Mouse (Mus musculus) CD4-positive helper T cell, adult 2 months (primary cell): ENCODE results near the gene Fras1.

Experiments used
- DNase-seq: peaks from one replicate; pipeline ENCODE4 v3.0.0-alpha.2; 2012; ENCODE audit warnings: low read depth, missing footprints, low spot score

Gene Fras1

DNA sequence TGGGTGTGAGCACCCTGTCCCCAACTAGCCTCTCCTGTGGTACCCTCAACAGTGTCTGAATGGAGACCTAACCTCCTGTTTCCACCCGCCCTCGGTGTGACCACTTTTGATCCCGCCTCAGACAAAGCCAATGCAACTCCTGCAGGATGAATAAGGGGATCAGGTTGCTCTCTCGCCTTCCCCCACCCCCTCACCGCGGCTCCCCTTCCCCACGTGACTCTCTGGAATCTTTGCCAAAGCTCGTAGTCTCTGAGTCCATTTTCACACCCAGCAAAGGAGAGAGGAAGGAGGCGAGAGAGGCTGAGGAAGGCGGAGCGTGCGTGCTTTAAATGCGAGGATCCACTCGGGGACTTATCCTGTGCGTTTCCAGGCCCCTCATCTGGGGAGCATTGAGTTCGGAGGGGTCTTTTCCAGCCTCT, at the start of gene Fras1:
TSS of gene Fras1 (plus strand) at position 389 of the 419 bp plus-strand sequence.
- no peak for DNase-seq

DNA sequence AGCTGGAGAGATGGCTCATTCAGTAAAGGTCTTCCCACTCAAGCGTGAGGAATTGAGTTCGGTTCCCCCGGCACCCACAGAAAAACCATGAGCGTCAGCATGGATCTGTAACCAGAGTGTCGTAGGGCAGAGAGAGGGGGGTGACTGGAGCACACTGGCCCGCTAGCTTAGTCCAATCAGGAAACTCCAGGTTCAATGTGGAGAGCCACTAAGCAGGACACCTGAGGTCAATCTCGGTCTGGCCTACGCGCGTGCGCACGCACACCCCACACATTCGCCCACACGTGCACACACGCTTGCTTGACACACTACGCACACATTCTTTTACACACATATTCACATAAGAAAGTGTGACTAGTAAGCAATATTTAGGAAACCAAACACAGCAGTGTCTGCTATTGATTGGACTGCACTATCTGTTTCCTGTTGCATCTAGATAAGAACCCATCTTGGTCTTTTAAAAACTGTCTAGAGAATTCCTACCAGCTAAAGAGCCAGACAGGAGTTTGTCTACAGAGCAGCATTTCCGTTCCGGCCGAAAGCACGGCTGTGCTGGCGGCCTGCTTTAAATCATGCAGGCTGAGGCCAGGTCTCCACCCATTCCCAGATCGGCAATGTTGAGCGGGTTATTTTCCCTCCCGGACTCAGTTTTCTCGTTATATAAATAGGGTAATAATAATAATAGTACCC, 42.6 kb upstream of the Fras1 start:
- no peak for DNase-seq

DNA sequence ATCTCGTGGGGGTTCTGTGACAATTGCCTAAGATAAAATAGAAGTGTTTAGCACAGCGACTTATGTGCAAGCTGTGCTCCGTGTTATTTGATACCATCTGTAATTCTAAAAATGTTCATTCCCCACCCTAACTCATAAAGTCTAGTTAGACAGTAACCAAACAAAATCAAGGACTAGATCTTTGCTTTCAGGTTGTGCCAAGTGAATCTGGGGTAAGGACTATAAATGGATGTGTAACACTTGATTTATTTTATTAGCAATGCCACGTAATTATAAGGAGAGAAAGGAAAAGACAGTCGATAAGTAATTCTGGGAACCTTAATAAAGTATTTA, 42.1 kb upstream of the Fras1 start:
- DNase-seq = no peak

DNA sequence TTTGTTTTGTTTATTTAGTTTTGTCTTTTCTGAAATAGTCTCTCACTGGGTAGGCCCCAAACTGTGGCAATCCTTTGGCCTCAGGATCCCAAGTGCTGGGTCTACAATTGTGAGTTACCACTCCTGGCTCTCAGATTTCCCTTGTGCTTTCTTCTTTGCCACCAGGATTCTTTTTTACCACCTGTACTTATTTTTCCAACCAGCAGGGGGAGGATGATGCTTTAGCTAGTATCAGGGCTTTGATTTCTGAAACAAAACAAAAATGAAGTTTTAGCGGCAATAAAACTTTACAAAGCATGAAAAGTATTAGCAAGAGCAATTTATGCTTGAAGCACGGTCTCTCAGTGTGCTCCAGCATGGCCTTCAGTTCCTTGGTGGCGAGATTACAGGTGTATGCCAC, 39.8 kb upstream of the Fras1 start:
- no peak for DNase-seq

DNA sequence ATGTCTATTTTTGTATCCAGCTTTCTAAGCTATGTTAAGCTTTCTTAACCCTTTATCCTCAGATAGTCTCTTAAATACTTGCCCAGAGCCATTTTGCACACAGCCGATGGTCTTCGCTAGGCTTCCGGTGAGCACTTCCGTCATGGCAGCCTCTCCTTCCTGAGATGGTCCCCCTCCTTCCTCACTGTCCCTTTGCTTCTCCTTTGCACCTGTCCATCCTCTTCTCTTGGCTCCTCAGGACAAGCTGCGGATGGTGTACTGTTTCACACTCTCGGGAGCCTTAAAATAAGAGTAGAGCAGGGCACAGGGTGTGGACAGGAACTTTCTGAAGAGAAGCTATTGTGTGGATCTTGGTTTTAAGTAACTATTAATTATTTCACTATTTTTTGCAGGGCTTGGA, 33.2 kb upstream of the Fras1 start:
- DNase-seq = no peak

DNA sequence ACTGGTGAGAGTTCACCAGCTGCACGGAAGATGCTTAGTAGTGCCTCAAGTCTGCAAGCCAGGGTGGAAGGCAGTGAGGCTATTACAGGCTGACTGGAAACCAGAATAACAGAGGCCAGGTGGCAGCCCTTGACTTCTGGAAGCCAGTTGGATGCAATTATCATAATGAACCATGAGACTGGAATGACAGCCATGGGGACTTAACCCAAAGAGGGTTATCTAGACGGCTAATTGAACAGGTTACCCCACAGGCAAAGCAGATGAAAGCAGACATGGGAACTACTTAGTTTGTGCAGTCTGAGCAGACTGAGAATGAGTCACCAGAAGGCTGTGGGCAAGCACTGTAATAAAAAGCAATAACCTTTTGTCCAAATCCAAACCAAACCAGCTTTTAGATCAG, 28.8 kb upstream of the Fras1 start:
- no peak for DNase-seq

DNA sequence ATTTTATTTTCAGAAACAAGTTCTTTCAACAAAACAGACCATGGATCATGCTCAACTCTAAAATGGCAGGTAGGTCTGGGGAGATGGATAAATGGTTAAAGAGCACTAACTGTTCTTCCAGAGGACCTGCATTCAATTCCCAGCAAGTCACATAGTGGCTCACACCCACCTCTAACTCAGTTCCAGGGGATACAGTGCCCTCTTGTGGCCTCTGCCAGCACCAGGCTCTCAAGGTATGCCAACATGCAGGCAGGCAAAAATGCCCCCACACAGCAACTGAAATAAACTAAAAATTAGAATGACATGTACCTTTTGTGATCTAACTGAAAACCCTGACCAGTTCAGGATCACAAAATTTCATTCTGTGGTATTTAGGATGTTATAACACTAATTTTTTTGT, 21.8 kb upstream of the Fras1 start:
- no peak for DNase-seq

DNA sequence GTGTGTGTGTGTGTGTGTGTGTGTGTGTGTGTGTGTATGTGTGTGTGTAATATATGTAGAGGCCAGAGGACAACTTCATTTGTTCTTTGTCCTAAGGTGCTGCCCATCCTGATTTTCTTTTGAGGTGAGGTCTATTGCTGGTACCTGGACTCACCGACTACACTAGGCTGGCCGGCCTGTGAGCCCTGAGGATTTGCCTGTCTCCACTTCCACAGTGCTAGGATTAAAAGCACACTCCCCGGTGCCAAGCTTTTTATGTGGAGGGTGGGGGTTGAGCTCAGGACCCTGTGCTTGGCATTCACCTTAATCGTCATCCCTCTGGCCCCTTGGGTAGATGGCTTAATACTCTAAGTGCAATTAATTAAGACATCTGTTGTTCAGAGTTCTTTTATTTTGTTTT, 9.8 kb upstream of the Fras1 start:
- DNase-seq = no peak

DNA sequence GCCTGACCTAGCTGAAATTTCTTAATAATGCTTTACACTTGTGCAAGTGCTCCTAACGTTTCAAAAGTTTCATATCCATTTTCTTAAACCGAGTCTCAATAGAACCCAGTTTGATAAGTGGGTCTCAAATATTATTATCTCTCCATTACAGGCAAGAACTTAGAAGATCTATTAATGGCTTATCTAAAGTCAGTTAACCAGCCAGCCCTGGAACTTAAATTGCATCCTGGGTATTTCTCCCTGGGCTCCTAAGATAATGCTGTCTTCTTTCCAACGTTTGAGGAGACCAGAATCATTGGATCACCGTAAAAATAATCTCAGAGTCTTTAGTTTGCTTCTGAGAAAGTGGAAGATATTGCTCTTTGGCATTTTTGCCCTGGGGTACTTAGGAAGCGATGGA, 8.2 kb upstream of the Fras1 start:
- DNase-seq = no peak

DNA sequence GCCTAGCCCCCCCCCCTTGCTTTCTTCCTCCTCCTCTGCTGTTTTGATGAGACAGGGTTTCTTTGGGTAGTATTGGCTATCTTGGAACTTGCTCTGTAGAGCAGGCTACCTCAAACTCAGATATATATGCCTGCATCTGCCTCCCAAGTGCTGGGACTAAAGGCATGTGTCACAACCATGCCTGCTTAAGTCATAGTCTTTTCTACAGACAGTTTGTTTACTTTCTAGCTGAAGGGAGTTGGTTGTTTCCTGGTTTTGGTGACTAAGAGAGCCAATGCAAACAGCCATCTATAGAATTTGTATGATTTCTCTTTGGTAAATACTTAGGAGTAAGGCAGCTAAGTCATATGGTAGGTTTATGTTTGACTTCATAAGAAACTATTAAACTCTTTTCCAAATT, 6.5 kb upstream of the Fras1 start:
- DNase-seq = no peak

DNA sequence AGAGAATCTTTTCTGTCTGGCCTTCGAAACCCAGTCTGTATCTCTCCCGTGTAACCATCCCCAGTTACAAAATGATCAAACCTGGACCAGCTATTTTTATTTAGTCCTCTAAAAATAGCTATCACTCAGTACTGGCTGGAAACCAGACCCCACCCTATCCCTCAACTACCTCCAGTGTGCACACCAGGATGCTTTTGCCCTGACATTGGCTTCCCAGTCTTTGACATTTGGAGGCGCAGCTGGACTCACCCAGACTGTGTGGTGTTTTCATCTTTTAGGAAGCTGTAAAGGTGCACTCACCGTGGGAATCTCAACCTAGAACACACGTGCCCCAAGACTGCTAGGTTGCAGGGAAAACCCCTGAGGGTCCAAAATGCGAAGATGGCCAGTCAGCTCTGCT, 649 bp upstream of the Fras1 start:
- DNase-seq = no peak

DNA sequence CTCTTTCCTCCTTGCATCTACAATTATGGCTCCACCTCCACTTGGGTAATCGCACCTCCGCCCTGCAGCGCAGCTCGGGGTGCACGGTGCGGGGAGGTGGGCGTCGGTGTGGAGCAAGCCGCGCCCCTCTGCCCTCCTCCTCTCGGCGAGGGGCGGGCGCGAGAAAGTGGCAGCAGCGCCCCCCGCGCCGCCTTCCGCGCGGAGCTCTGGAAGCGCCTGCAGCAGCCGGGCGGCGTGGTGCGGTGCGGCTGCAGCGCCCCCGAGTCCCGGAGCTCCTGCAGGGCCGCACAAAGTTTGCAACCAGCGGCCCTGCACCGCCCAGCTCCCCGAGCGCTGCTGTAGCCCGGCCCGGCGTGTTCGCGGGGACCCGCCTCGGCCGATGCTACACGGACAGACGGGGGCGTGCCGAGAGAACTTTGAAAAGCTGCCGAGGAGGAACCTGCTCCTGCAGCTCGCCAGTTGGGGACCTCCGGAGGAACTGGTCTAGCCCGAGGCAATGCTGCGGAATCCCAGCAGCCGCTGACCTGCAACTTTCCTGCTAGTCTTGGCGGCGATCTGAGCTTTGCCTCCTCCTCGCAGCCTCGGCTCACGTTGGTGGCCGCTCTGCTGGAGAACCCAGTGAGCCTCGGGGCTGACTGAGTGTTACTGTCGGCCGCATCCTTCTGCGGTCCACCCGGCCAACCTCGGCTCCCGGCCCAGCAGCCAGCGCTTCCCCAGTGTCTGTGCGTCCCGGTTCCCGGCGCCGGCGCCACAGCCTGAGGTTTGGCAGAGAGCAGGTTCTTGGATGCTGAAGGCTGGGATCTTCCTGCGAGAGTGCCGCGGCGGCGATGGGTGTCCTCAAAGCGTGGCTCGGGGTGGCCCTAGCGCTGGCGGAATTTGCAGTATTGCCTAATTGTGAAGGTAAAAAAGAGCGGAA, 489 bp downstream of the Fras1 start:
- peak; percentile 3 for DNase-seq

DNA sequence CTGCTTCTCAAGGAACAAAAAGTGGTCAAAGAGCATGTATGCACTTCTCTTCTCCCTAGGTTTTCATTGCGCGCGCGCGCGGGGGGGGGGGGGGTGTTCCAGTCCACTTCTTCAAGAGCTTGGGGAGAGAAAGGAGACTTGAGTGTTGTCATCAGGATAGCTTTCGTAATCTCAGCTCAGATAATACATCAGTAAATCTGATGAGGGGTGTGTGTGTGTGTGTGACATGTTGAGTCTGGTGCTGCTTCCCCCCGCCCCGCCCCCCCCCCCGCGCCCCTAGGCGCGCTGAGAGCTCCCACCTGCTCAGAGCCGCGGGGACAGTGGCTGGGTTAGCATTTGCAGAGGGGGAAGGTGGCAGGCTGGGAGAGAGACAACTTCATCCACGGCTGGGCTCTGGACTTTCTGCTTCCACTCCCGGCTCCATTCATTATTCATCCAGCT, 1.7 kb downstream of the Fras1 start:
- DNase-seq = no peak

DNA sequence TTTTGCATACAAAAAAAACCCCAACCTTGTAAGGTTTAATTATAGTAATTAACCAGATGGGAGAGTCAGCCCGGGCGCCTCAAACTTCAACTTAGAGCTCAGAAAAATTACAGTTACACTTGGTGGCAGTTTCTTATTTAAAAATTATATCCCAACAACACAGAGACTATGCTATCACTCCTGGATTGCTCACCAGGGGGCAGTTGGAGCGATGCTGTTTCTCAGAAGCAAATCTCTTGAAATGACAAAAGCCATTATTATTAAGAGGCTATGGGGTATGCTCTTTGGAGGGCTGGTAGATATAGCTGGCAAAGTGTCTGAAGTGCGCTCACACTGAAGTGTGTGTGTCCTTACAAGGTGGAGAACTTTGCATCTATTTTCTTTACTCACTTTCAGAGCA, 2.5 kb downstream of the Fras1 start:
- DNase-seq = no peak

DNA sequence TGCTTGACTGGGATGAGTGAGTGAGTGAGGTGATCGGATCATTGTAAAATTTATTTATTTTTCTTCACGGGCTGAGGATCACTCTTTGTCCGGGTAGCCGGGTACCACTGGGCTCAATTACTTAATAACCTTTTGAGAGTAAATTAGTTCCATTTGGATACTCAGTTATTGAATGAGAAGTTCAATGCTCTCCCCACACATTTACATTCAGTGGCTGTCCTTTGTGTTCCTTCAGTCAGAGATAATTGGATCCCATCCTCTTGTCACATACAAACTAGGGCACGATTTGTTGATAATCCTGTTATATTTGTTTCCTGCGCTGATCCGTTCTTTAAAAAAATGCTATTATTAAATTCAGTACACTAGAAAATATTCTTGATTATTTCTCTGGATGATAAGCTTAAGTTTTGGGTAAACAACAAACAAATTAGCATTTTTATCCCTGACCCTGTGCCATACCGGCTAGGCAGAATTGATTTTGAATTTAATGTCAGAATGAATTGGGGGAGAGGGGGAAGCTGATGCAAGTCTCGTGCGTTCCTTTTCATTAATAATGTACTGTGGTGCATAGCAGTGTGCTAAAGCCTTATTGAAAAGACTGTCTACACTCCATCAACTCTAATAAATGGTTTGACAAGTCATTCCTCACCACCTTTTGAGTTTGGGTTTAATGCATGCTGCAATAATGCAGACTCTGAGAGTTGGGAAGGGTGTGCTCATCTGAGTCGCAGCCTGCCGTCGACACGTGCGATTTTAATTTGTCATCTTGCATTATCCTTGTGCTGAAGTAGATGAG, 12.6 kb downstream of the Fras1 start:
- DNase-seq = no peak

DNA sequence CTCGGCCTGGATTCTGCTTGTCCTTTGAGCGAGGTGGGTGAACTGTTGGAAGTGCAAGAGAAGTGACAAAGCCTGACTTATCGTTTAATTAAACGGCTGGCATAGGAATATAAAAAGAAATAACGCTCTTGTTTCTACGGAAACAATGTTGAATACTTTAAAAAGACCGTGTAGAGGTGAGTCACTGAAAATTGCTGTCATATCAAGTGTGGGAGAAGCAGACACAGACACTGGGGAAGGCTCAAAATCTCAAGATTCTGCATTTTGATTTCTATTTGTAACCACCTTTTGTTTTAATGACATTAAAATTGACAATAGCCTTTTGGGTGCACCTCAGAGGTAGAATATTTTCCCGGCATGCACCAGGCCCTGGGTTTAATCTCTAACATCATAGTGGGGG, 14.6 kb downstream of the Fras1 start:
- DNase-seq = no peak

DNA sequence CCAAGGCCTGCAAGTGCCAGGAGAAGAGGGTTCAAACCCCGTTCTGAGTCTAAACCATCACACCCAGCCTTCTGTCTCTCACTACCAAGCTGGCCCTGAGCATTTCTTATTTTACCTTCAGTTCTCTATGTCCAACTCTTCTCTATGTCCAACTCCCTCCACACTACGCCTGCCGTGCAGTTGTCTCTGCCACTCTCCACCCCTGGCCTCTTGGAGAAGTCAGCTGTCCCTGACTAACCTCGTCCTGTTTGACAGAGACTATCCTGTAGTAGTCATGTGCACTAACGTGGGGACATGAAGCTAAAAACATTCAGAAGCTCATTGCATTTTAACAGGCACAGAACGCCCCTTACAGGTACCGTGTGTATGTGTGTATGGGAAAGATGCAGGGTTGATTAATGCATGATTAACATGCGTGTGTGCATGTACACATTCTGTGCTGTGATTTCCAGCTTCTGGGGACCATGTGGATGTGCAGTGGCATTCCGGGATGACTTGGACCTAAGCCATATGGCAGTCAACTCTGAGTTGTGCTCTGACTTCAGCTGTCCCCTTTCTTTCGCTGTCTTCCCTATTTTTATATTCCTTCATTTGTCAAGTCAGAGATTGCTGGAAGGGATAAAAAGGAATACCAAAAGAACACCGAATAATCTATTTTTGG, 16.3 kb downstream of the Fras1 start:
- no peak for DNase-seq

DNA sequence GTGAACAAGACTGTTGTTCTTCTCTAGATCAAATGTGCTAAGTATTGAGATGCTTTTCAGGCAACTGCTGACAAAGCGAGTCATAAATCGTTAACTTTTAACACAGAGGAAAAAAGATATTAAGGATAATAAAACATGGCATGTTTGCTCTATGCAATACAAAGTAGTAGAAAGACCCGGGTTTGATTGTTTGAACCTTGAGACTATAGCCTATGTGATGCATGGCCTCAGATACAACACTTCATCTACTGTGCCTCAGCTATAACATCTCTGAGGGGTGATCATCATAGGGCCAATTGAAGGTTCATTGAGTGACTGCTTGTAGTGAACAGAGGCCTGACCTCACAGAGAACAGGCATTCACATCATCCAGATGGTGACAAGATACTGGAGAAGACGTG, 17.3 kb downstream of the Fras1 start:
- DNase-seq = no peak

DNA sequence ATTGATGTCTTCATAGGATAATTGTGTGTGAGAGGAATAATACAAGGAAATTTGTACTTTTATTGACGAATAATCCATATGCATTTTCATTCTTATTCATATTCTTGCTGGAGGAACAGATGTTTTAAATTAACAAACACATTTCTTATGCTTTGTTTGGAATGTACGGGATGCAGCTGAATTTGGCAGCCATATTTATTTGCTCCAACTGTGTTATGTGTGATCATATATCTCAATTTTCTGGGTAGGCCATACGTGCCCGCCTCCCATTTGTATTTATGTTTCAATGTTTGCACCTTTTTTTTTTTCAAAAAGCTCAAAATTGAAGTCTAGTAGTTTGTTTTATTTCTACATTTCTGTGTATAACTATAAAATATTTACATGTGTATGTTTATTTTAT, 21.2 kb downstream of the Fras1 start:
- DNase-seq = no peak

DNA sequence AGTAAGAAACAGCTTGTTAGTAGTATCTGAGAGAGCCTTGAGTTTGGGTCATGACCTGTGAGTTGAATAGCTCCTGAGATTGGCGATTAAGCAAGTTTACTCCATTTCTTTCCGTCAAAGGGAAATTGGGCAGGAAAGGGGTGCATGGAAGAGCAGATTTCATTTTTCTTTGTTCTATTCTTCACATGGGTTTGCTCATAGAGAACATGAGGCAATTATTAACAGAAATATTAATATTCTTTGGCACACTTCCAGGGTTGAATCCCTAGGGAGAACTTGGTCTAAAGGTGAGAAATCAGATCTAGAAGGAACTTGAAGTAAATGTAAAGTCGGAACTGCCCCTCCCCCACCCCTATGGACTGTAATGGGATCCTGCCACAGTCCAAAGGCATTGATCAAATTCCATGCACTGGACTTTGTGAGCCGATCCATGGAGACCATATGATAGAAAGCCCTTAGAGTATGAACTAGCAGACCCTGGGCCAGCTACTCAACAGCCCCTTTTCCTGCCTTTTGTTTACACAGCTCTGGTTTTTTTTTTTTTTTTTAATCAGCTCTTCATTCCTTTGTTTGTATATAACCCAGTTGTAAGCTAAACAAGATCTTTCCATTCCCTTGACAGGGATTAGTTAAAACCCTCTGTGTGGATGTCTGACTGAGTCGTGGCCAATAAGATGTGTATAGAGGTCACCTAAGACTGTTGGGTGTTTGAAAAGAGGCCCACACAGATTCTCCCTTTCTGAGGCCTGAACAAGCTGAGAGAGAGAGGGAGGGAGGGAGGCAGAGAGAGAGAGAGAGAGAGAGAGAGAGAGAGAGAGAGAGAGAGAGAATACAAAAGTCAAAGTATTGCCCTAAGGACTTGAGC, 22.3 kb downstream of the Fras1 start:
- no peak for DNase-seq

DNA sequence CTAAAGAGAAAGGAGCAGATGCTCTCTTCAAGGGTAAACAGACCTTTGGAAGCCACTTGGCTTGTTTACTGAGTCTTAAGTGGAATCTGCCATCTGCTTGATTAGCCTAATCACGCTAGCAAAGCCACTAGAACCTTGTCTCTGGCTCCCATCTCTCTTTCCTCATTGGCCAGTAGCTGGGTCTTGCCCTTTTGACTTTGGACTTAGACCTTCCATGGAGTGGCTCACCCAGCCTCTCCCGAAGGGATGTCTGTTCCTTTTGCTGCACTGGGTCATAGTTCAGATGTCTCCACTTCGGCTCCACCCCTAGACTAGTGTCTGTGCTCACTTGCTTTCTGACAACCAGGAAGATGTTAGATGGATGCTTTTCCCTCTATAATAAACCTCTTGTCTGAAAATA, 28.8 kb downstream of the Fras1 start:
- no peak for DNase-seq
